Mouse (Mus musculus) ES-Bruce4 (cell line): ENCODE results near the gene Zfp281. TPM values are rescaled to one million over a fixed set of nuclear protein-coding genes. Genes with fewer than 3 reads are reported as not detected.

Source experiments
- H3K27ac ChIP-seq: 2 replicates; pipeline ENCODE4 v1.5.1; 2012; ENCODE audit warnings: low read length, inconsistent platforms; ENCODE audit not compliant: insufficient read depth
- H3K27me3 ChIP-seq: 2 replicates; pipeline ENCODE4 v1.6.1; 2012; ENCODE audit warnings: mild to moderate bottlenecking, low read length, inconsistent platforms; ENCODE audit not compliant: control insufficient read depth, poor library complexity, insufficient read depth, severe bottlenecking
- H3K36me3 ChIP-seq: 2 replicates; pipeline ENCODE4 v1.6.1; 2012; ENCODE audit warnings: inconsistent platforms, mild to moderate bottlenecking, low read length, moderate library complexity; ENCODE audit not compliant: control insufficient read depth, poor library complexity, insufficient read depth, severe bottlenecking
- H3K4me1 ChIP-seq: one replicate; pipeline ENCODE4 v1.8.1; 2011; ENCODE audit warnings: low read length; ENCODE audit not compliant: control insufficient read depth, insufficient read depth
- H3K4me3 ChIP-seq: 2 replicates; pipeline ENCODE4 v1.5.1; 2011; ENCODE audit warnings: low read depth, mild to moderate bottlenecking, low read length
- H3K9ac ChIP-seq: 2 replicates; pipeline ENCODE4 v1.6.1; 2012; ENCODE audit warnings: low read depth, mild to moderate bottlenecking, inconsistent platforms; ENCODE audit not compliant: poor library complexity, severe bottlenecking
- H3K9me3 ChIP-seq: replicated peaks from 2 replicates; pipeline ENCODE4 v1.6.1; 2012; ENCODE audit warnings: mild to moderate bottlenecking, low read length, inconsistent platforms; ENCODE audit not compliant: control insufficient read depth, poor library complexity, insufficient read depth, severe bottlenecking
- CTCF ChIP-seq: IDR thresholded peaks from one replicate; pipeline ENCODE4 v1.8.1; 2011; ENCODE audit warnings: low read depth, low read length
- EP300 ChIP-seq: IDR thresholded peaks from 2 replicates; pipeline ENCODE4 v1.6.1; 2011; ENCODE audit warnings: low read depth, low read length; ENCODE audit not compliant: insufficient read depth
- POLR2A ChIP-seq: IDR thresholded peaks from one replicate; pipeline ENCODE4 v1.8.1; 2011; ENCODE audit warnings: low read length; ENCODE audit not compliant: insufficient read depth
- polyA plus RNA-seq: library from polyadenylated mRNA; stranded (reverse); fragments of >200 nt; gene quantifications from 2 replicates; pipeline ENCODE4 v1.2.4, GENCODE M21; 2011; ENCODE audit warnings: low read depth; ENCODE audit not compliant: missing spikeins, insufficient read depth, insufficient read length

Zfp281 gene
- polyA plus RNA-seq, 1 experiment = 98.1 TPM

DNA sequence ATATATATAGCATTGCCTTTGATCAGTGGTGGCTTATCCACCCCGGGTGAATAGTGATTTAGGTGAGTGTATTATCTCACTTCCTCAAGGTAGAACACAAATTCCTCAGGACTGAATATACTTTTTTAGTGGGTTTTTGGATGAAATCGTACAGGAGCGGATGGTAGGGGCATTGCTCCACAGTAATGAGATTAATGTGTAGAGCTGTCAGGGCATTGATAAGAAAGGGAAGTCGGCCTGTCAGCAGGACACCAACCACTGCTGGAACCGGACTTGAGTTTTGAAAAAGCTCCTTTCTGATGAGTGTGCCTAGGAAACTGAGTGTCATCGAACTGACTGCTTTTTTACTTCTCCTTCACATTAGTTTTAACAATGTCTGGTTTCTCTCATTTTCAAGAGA is 10.9 kb downstream of the Zfp281 start:
- peaks cover 2% of the 10 kb centered on the region for H3K4me1 ChIP-seq
- no peak overlapping the region for H3K4me3 ChIP-seq
- no peaks in the 10 kb centered on the region for H3K27me3 ChIP-seq
- H3K9me3 ChIP-seq = no peaks in the 10 kb centered on the region
- no peak for TF ChIP-seq CTCF
- TF ChIP-seq EP300 = no peak
- TF ChIP-seq POLR2A = no peak
- H3K36me3 ChIP-seq = peaks cover 5% of the 10 kb centered on the region; the same call in 1 of the 2 replicates
- no peak overlapping the region for H3K27ac ChIP-seq
- H3K9ac ChIP-seq = no peak overlapping the region

DNA sequence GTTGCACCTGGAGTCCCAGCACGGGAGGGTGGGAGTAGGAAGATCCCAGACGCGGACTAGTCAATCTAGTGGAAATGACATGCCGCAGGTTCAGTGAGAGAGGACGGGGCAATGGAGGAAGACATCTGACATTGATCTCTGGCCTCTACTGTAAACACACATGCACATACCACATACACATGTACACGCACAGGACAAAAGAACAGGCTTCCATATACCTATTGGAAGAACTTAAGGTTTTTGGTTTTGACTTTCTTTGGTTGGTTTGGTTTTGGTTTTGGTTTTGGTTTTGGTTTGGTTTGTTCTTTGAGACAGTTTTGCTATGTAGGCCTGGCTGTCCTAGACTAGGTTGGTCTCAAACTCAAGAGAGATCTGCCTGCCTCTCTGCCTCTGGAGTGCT is 12.2 kb downstream of the Zfp281 start:
- TF ChIP-seq POLR2A (no peak), CTCF (no peak), EP300 (no peak)
- Histone ChIP-seq H3K9ac (no peak overlapping the region), H3K36me3 (no peaks in the 10 kb centered on the region)

DNA sequence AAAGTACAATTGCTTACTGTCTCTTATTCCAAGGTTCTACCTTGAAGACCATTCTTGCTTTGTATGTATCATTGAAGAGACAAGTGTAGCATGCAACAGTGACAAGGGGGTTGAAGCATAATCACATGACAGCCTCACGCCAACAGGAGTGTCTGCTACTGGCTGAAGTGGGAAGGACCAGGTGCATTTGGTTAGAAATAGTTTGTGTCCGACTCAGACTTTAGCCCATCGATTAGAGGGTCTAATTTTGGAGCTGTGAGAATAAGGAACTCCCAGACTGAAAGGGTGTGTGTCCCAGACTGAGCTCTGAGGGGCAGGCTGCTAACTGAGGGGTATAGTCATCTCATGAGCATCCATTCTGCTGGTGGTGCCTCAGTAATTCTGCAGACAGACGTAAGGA is 13.0 kb downstream of the Zfp281 start:
- Histone ChIP-seq H3K36me3 (no peaks in the 10 kb centered on the region), H3K4me1 (peaks cover 2% of the 10 kb centered on the region), H3K9me3 (no peaks in the 10 kb centered on the region), H3K27me3 (no peaks in the 10 kb centered on the region), H3K4me3 (no peak overlapping the region), H3K9ac (no peak overlapping the region), H3K27ac (no peak overlapping the region)
- TF ChIP-seq POLR2A (no peak), CTCF (no peak), EP300 (no peak)

More for the DNA sequence above, 12.2 kb downstream of the Zfp281 start:
- Histone ChIP-seq H3K9me3 (no peaks in the 10 kb centered on the region), H3K4me3 (no peak overlapping the region), H3K27ac (no peak overlapping the region), H3K4me1 (peaks cover 2% of the 10 kb centered on the region), H3K27me3 (no peaks in the 10 kb centered on the region)

DNA sequence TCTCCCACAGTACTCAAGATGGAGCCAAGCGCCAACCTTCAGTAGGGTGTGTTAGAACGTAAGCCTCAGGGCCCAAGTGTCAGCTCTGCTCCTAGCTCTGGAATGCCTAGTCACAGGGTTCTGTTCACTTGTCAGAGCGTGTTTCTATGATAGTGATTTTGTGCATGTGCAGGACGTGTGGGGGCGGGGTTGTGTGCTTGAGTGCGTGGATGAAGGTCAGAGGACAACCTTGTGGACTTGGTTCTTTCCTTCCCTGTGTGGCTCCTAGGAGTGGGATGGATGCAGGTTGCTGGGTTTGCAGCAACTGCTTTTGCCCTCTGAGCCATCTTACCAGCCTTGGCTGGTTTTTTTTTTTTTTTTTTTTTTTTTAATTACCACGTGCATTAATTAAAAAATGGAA is 13.5 kb downstream of the Zfp281 start:
- TF ChIP-seq CTCF = no peak
- no peak for TF ChIP-seq EP300
- no peak for TF ChIP-seq POLR2A
- H3K4me1 ChIP-seq = peaks cover 2% of the 10 kb centered on the region
- no peaks in the 10 kb centered on the region for H3K9me3 ChIP-seq
- H3K36me3 ChIP-seq = no peaks in the 10 kb centered on the region
- no peak overlapping the region for H3K9ac ChIP-seq
- H3K27ac ChIP-seq = no peak overlapping the region
- H3K4me3 ChIP-seq = no peak overlapping the region
- H3K27me3 ChIP-seq = no peaks in the 10 kb centered on the region

DNA sequence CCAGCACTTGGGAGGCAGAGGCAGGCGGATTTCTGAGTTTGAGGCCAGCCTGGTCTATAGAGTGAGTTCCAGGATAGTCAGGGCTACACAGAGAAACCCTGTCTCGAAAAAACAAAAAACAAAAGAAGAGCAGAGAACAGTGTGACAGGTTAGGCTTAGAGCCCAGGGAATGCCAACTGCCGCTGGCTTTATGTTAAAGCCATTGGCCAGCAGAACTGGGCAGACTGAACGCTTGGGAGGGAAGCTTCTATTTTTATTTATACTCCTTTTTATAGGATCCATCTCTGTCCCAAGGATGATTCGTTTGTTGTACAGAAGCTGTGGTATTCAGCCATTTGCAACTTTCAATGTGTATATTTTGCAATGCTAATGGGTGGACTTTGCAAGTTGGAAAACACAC is 14.0 kb downstream of the Zfp281 start:
- Histone ChIP-seq H3K27me3 (no peaks in the 10 kb centered on the region), H3K36me3 (no peaks in the 10 kb centered on the region), H3K27ac (no peak overlapping the region), H3K9ac (no peak overlapping the region), H3K9me3 (no peaks in the 10 kb centered on the region), H3K4me3 (no peak overlapping the region), H3K4me1 (peaks cover 2% of the 10 kb centered on the region)
- TF ChIP-seq CTCF = no peak
- TF ChIP-seq EP300 = no peak
- no peak for TF ChIP-seq POLR2A

DNA sequence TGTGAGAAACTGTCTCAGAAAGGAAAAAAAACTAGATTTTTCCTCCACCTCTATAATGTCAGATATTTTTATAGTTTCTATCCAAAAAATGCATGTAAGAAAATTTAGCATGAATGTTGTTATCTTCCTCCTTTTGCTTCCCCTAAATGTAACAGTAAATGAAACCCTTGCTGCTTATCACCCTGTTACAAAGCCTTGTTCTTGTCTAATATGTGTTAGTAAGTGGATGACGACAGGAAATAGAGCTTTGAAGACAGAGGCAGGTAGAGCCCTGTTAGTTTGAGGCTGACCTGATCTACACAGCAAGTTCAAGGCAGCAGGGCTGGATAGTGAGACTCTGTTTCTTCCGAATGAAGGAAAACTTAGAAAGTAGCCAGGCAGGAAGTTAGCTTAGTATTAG is 14.5 kb downstream of the Zfp281 start:
- H3K9me3 ChIP-seq = no peaks in the 10 kb centered on the region
- no peak overlapping the region for H3K9ac ChIP-seq
- H3K4me1 ChIP-seq = peaks cover 2% of the 10 kb centered on the region
- no peak overlapping the region for H3K4me3 ChIP-seq
- no peaks in the 10 kb centered on the region for H3K27me3 ChIP-seq
- H3K27ac ChIP-seq = no peak overlapping the region
- no peak for TF ChIP-seq CTCF
- TF ChIP-seq EP300 = no peak
- TF ChIP-seq POLR2A = no peak
- no peaks in the 10 kb centered on the region for H3K36me3 ChIP-seq
